Mouse (Mus musculus): ENCODE measurements at regions not wholly inside any gene's neighbourhood (a gene's known extent, or its start where the extent isn't known, plus 50 kb on each side); places are given as distances from the start of the nearest gene placed in this dataset.
"Not testable (repeated sequence)": the region's sequence is repeated elsewhere in the genome, so short reads cannot be mapped to it uniquely, and the experiment has no call there.

GRCm38 (mm10) chr1:17309928-17310327 lies 835.8 kb downstream of the Crisp4 start:
- ATAC-seq (ENCODE audit: insufficient number of reproducible peaks, low FRiP score, low TSS enrichment), result not testable (repeated sequence)
